Mouse (Mus musculus) ovary, adult 2 months (tissue): ENCODE measurements around the gene Angptl3. TPM values are rescaled to one million over a fixed set of nuclear protein-coding genes. Genes with fewer than 3 reads are reported as not detected.

ENCODE experiments used
- polyA plus RNA-seq: library from polyadenylated mRNA; depleted of rRNA; stranded (reverse); fragments of >200 nt; gene quantifications from 2 replicates; pipeline ENCODE4 v1.2.3, GENCODE M21; 2012; rRNA removed

Gene Angptl3
- 0.33 TPM in 1 of 2 replicates, not detected in the other for polyA plus RNA-seq

DNA sequence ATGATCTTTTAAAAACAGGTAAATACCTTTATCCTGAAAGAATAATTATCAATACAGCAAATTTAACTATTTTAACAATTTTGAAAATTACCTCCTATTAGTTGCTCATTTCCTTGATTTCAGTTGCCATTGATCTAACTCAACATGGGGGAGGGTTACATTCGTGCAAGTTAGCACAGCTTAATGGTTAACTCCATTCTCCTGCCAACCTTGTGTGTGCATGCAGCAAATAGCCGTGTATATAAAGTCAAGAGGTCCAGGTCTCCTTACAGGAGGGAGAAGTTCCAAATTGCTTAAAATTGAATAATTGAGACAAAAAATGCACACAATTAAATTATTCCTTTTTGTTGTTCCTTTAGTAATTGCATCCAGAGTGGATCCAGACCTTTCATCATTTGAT, at the start of gene Angptl3:
TSS of gene Angptl3 (plus strand) at position 269 of the 400 bp plus-strand sequence.

Other genes starting within 250 kb of the Angptl3 start
- gene Kank4, start 213.4 kb upstream of the Angptl3 start, polyA plus RNA-seq: 4.0 and 5.6 TPM in 2 replicates
- not detected in 2 replicates for gene I0C0044D17Rik, start 207.1 kb upstream of the Angptl3 start, polyA plus RNA-seq
- gene Usp1, start 107.1 kb upstream of the Angptl3 start, polyA plus RNA-seq: 262 and 598 TPM in 2 replicates
- 34.3 and 36.2 TPM in 2 replicates for gene Dock7, start 90.0 kb downstream of the Angptl3 start, polyA plus RNA-seq
- gene Atg4c, start 163.0 kb downstream of the Angptl3 start, polyA plus RNA-seq: 3.8 and 4.9 TPM in 2 replicates